Mouse (Mus musculus) WW6 (cell line): ENCODE results near the gene Tmem252.
A peak's percentile ranks its signal among the peaks of the same experiment; 100 is the strongest.

Experiments
- DNase-seq: peaks from one replicate; pipeline ENCODE4 v3.0.0-alpha.2; 2013; ENCODE audit warnings: low read depth, low spot score

Gene Tmem252

DNA sequence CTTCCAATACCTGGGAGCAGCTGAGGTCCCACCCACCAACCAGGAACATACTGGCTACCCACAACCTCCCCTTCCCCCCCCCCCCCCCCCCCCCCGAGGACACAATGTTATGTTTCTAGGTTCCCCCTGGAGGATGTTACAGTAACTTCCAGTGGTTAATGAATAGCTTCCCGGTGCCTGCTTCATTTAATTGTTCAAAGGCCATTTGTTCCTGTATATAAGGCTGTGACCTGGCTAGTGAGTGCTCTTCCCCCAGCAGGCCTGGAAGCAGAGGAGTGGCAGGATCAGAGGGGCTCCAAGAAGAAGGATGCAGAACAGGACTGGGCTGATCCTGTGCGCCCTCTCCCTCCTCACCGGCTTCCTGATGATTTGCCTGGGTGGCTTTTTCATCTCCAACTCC is at the start of gene Tmem252:
Gene Tmem252, plus strand, starts transcription at position 247 of the 400 bp plus-strand sequence.
- DNase-seq: no peak

DNA sequence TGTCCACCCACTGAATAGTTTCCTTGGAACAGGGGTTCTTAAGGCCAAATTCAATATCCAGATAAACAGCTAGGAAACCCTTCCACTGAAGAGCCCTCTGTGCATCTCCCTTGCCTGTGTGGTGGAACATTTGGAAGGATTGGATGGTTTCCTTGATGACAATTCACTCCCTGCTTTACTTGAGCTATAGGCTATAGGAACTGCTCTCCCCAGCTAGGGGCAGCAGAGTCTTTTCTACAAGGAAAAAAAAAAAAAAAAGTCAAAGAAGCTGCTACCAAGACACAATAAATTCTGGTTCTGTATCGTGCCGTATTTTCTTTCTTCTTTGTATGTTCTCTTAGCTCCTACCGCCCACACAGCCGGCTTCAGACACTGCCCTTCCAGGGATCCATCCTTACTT is 45.8 kb upstream of the Tmem252 start:
- DNase-seq: no peak

DNA sequence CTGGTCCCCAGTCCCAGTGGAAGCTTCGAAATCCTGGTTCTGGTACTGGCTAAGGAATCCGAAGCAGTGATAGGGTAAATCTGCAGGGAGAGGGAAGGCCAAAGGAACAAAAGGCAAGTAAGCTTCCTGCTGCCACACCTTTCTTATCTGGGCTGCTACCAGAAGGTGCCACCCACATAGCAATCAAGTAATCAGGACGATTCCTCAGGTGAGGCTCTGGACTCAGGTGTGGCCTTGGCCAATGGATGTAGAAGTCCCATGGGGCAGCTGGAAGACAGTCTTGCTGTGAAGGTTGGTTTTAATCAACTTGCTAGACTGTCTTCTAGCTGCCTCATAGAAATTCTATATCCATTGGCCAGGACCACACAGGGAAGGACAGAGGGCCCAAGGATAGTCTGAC is 40.8 kb upstream of the Tmem252 start:
- DNase-seq: no peak

DNA sequence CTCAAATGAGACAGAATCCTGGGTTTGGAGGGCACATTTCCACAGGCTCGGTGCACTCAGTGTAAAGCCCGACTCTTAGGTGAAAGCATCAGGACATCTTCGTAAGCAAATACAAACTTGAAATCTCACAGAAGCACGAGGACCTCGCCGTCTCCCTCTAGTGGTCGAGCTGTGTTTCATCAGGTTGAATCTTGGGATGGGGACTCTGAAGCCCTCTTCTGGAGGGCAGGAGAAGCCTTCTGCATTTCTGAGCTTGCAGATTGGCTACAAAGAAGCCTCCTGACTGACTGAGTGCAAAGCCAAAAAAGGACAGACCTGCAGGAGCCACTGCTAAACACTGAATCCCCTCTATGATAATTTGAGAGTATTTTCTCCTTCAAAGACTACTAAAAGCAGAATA is 39.2 kb upstream of the Tmem252 start:
- DNase-seq: peak; percentile 54

DNA sequence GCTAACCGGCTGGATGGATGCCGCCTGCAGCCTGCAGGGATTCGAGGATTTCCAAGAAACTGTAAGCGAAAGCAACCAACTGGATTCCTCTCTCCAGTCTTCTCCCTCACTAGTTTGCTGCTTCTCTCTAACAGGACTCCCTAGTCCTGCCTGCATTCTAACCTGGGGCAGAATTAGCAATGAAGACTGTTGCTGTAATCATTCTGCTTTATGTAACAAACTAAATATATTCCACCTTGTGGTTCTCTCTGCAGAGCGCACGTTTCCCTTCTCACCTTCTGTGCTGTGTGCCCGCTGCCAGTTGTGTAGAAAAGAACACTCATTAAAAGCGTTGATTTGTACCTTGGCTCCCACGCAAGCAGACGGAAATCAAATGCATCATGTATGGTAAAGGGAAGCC is 37.2 kb upstream of the Tmem252 start:
- DNase-seq: no peak

DNA sequence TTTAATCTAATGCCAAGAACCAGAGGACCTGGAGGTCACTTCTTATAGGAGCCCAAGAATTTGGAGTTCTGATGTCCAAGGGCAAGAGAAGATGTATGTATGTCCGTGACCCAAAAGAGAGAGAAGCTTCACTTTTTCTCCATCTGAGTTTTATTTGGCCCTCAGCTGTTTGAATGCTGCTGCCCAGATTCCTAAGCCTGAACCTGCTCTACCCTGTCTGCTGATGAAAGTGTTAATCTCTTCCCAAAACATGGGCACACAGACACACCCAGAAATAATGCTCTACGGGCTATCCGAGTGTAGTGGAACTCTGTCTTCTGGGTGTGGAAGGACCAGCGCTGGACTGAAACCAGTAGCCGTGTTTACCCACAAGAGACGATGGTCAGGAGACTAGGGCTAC is 35.8 kb upstream of the Tmem252 start:
- DNase-seq: no peak

DNA sequence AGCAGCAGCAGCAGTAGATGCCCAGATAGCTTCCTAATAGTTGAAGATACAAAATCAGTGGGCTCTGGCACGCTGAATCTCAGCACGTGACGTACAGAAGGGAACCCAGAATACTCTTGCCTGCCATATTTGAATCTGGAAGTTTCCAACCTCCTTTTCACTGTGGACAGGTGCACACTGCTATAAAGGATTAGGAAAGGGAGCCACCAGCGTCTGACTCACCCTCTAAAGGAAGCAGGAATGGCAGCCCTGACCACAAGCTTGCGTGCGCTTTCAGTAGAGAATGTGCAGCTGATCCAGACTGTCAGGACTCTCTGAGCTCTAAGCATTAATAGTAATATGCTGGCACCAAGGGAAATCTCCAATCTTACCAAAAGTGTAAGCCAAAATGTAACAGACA is 32.8 kb upstream of the Tmem252 start:
- DNase-seq: no peak

DNA sequence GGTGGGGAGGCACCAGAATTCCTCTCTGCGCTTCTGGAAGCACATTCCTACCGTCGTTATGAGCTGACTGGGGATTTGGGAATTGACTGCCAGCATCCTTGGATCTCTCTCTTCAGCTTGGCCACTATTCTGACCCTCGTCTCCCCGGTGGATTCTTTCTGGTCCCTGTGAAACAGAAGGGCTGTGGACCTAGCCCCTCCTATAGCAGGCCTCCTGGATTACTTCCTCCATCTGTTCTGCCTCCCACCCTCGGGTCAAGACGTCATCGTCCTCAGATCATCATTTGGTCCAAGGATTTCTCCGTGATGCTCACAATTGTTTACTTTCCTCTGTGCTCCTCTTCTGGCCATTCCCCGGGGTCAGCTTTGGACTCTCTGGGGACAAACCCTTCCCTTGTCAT is 28.8 kb upstream of the Tmem252 start:
- no peak for DNase-seq

DNA sequence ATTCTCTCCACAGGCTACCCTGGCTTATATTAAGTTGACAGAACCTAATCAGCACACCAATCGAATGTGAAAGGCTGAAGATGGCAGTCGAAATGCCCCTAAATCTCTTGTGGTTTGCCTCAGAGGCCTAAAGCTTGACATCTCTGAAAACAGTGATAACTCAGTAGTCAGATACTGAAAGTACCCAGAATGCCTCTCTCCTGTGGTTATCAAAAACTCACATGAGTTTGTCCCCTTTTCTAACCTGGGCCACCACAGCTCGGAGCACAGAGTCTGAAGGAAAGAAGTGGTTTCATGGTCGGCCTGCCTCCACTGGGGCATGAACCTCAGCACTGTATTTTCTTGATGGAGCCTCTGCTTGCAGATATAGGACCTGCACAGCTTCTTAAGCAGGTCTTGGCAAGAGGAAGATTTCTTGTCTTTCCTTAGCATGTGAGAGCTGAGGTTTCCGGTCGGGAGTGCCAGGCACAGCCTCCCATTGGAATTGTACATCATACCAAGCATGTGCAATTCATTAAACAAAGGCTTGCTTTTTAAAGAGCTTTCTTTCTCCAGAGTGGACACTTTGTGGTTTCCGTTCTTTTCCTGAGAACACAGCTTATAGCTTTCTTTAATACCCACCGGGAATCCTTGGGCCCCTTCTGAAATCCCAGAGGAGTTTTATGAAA is 27.5 kb upstream of the Tmem252 start:
- DNase-seq: no peak

DNA sequence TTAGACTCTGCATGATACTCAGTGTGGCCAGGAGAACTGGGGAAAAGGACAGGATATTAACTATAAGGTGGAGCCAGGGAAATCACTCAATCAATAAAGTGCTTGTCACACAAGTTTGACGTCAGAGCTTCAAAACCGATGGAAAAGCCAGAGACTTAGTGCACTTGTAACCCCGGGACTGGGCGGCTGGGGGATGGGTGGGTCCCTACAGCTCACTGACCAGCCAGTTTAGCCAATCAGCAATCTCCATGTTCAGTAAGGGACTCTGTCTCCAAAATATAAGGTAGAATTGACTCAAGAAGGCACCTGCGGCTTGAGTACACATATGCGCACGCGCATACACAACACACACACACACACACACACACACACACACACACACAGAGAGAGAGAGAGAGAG is 25.8 kb upstream of the Tmem252 start:
- no peak for DNase-seq

DNA sequence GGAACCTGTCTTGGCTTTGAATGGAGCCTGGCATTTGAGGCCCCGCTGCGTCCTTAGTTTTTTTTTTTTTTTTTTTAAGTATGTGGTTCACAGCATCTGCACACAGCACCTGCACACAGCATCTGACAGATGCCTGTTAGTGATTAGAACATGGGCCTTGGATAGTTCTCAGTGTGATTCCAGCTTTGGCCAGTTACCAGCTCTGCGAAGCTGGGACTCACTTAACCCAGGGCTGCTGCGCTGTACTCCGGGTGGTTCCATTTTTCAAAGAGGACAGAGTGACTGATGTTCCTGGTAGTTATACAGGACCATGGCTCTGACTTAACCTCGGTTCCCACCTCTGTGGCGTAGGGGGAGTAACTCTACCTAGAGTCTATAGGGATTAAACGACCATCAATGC is 23.4 kb upstream of the Tmem252 start:
- DNase-seq: no peak

DNA sequence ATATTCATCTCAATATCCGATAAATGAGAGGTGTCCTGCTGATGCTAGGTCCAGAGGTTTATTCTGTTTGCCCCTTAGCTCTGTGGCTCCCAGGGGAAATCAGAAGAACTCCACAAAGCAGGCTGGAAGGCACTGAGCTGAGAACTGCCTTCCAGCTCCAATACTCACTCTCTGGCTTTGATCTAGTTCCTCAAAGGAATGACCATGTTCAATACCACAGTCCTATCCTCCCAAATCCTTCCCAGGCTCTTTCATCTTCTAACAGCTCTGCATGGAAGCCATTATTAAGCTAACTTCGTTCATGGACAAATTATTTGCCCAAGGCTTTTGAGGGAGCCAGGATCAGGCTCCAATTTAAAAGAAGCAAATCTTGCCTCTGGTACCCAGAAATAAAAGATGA is 22.2 kb upstream of the Tmem252 start:
- no peak for DNase-seq

DNA sequence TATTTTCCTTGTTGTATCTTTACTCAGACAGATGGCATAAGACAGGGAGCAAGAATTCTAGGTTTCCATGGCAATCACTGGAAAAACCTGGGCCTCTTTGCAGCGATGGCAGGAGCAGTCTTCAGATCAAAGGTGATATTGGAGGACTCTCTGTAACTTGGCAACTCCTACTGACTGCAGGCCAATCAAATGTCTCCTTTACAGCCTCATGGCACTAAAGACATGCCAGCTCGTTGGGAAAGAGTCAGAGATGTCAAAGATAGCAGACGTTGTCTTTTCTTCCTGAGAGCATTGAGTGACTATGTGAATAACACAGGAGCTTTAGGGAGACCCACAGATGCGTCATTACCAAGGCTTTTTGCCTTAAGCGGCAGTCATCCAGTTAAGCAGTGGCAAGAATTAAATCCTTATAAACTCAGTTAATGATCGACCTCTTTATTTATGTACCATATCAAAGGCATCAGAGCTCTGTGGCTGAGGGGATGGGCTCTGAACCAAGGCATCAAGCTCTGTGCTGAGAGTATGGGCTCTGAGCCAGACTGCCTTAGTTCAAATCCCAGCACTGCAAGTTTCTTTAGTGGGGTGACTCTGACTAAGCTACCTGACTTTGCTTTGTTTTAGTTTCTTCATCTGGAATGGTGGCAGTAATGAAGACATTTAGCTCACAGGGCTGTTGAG is 21.3 kb upstream of the Tmem252 start:
- DNase-seq: no peak

DNA sequence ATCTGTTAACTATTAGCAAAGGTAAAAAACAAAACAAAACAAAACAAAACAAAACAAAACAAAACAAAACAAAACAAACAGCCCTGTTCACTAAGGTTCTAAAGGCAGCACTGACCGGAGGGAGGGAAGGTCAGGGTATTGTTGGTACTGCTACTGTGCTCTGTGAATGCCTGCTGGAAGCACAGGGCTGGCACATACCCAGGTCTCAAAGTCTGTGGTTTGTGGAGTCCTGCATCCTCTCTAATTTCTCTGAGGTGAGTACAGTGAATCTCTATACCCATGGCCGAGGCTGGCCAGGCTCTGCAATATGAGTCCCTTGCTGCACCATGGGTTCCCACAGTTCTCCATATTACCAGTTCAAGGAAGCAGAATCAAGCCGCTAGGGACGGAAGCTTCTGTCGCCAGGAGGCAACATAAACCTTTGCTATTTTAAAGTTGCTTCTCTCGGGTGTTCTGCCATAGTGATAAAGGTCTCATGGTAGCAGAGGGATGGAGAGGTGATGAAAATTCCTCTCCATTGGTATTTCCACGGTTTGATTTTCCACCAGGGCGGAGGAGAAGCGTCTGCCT is 20.5 kb upstream of the Tmem252 start:
- no peak for DNase-seq

DNA sequence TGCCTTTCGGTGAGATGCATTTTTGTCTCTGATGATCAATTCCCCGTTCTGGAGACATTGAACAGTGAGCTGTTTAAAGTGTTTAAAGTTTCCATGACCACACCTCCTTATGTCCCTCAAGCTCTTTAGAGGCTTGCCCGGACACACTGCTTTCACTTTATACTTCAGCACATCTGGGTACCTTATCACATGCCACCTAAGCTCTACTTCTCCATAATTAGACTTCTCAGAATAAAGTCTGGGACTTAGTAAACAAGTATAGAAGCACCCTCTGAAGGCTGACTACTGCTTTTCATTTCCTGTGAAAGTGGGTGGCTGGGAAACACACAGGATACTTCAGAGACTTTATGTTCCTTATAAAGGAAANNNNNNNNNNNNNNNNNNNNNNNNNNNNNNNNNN is 16.8 kb upstream of the Tmem252 start:
- no peak for DNase-seq

DNA sequence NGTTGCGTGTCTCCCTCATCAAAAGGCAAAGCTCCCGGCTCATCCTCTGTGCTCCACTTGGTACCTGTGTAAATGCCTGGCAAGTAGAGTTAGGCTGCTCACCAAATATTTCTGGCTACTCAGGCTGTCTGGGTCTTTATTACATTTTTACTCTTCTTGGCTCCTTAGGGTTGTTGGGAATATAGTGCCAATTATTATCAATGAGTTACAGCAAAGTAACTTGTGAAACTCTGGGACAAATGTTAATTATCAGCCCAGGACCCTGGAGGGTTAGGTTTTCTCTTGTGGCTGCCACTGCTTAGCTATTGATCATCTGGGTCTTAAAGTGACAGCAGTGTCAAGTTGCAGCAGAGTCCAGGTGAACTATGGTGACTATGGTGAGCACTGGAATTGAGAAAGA is 11.5 kb upstream of the Tmem252 start:
- DNase-seq: no peak

DNA sequence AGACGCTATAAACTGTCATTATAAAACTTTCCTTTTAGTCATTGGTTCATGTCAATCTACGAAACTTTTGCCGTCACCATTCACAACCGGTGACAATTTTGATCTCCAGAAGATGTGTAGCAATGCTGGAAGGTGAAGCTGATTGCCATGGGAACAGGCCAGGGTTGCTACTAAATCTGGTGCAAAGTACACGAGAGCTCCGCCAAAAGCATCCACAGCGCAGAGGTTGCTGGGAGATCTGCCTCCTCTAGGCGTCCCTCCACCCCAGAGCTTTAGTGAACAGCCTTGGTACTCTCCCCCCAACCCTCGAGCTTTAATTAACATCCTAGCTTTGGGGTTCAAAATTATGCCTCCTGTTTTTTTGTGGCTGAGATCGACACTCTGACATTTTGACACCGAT is 8.0 kb upstream of the Tmem252 start:
- DNase-seq: no peak

DNA sequence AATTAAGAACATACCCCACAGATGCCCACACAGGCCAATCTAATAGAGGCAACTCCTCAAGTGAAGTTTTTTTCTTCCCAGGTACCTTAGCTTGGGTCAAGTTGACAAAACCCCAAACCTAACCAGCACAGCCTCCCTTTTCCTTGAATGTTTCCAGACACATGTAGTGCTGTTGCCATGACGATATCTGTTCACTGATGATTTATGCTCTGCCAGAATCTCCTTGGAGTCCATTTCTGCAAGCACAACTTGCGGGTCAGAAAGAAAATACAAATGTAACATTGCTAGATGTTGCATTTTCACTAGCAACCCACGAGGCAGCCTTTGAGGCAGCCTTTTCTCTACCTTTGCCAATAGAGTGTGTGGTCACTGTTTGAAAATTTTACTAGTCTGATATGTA is 6.3 kb upstream of the Tmem252 start:
- DNase-seq: no peak

DNA sequence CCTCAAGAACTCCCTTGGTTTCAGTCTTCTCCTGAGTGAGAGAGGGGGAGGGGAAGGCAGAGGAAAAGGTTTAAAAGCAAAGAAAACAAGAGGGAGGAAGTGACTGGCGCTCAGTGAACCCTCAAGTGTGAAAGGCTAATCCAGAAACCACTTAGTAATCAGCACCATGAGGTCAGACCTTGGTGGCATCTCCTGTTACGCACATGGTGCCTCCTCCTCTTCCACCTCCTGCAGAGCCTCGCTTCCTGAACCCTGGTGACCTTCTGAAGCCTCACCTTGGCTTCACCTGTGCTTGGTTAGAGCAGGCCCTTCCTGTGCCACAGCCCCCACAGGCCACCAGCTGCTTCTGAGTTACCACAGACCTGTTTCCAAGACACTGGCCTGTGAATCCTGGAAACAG is 2.2 kb upstream of the Tmem252 start:
- no peak for DNase-seq

DNA sequence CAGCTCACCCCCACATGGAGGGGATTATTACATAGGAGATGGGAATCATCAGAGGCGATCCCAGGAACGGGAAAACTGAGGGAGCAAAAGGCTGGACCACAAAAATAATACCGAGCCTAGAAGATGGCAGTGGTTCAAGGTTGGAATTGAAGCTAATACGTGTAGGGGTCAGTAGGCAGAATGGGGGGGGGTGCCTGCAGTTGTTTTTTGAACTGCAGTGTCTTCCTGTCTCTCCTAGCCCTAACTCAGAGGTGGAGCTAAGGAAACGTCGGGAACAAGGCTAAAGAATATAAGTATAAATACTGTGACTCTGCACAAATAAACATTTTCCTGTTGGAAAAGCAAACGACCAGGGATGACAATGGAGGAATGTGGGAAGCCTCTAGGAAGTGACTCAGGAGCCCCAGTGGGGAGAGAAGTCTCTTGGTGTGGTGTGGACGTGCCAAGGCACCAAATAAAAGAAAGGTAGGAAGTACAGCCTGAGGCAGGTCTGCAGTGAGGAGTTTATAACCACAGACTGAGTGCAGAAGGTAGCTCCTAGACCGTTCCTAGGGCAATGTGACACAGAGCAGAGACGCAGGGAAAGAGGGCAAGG is 1.3 kb upstream of the Tmem252 start:
- DNase-seq: no peak

DNA sequence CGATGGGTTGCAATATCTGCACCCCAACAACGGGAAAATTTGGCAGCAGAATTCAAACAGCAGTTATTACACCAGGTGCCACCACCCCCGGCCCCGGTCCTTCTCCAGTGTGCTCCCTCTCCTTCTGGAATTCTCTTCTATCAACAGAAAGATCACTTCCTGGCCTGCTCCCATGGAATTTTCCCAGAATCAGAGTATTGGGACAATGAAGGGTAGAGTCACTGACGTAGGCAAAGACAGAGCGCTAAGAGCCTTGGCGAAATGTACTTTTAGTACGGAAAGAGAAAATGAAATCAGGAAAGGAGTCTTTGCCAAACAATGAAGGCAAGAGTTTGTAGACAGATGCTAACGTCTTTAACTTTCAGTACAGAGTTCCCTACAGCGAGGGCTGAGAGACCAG is 477 bp upstream of the Tmem252 start:
- no peak for DNase-seq

DNA sequence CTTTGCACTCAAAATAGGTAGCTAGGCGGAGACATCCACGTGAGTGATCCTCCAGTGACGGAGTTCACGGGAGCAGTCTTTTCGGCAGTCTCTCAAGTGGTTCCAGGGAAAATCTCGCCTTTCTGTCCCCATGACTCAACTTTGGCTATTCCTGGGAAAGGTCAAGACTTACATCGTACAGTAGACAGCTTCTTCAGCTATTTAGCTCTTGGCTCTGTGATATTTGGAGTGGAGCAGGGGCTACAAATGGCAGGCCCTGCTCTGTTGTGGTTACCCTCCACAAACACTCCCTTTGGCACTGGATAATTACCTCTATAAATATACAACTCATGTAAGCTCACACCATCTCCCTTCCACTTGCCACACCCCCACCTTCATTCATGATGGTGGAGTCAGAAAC is 2.6 kb downstream of the Tmem252 start:
- no peak for DNase-seq
